Mouse (Mus musculus) liver, postnatal 0 days (tissue): ENCODE data around the gene Acads. TPM values are rescaled to one million over a fixed set of nuclear protein-coding genes. Genes with fewer than 3 reads are reported as not detected.
A peak's percentile ranks its signal among the peaks of the same experiment; 100 is the strongest.

Experiments
- ATAC-seq: fragments of 200-750 bp; cut with Nextera tagmentation; 2 replicates; pipeline ENCODE4 v1.8.0; 2017; ENCODE audit warnings: mild to moderate bottlenecking, moderate library complexity
- DNase-seq: peaks from one replicate; pipeline ENCODE4 v3.0.0-alpha.2; 2016
- H3K27ac ChIP-seq: fragments of 300-500 bp; sonication (generic); 2 replicates; pipeline ENCODE4 v1.5.1; 2014; ENCODE audit warnings: antibody characterized with exemption, moderate library complexity, mild to moderate bottlenecking, low read depth
- H3K27me3 ChIP-seq: fragments of 300-500 bp; sonication (generic); 2 replicates; pipeline ENCODE4 v1.6.1; 2014; ENCODE audit warnings: low read length, control low read depth, mixed read lengths; ENCODE audit not compliant: insufficient read depth
- H3K36me3 ChIP-seq: fragments of 300-500 bp; sonication (generic); replicated peaks from 2 replicates; pipeline ENCODE4 v1.6.1; 2014; ENCODE audit warnings: mild to moderate bottlenecking, control low read depth, low read length, moderate library complexity, mixed read lengths; ENCODE audit not compliant: insufficient read depth
- H3K4me1 ChIP-seq: fragments of 300-500 bp; sonication (generic); 2 replicates; pipeline ENCODE4 v1.6.1; 2014; ENCODE audit warnings: antibody characterized with exemption, mild to moderate bottlenecking, control low read depth; ENCODE audit not compliant: insufficient read depth
- H3K4me2 ChIP-seq: fragments of 300-500 bp; sonication (generic); 2 replicates; pipeline ENCODE4 v1.6.1; 2014; ENCODE audit warnings: low read depth, mild to moderate bottlenecking, low read length, moderate library complexity, mixed read lengths
- H3K4me3 ChIP-seq: fragments of 300-500 bp; sonication (generic); 2 replicates; pipeline ENCODE4 v1.5.1; 2014; ENCODE audit warnings: low read depth, low read length
- H3K9ac ChIP-seq: fragments of 300-500 bp; sonication (generic); replicated peaks from 2 replicates; pipeline ENCODE4 v1.6.1; 2014; ENCODE audit warnings: mild to moderate bottlenecking, moderate library complexity
- H3K9me3 ChIP-seq: fragments of 300-500 bp; sonication (generic); 2 replicates; pipeline ENCODE4 v1.6.1; 2016; ENCODE audit warnings: mild to moderate bottlenecking, control low read depth, low read length, mixed read lengths
- CTCF ChIP-seq: sonication (generic); IDR thresholded peaks from 2 replicates; pipeline ENCODE4 v1.5.1; 2016; ENCODE audit warnings: antibody characterized with exemption, low read depth
- EP300 ChIP-seq: IDR thresholded peaks from 2 replicates; pipeline ENCODE4 v1.6.1; 2016; ENCODE audit warnings: antibody characterized with exemption, low read depth, mild to moderate bottlenecking
- WGBS: fragments of 180-500 bp; shearing (Covaris S2); extraction: QIAGEN DNeasy Blood & Tissue Kit; methylation state at CpG from one replicate; pipeline ENCODE4 v1.1.7; 2014; ENCODE audit not compliant: insufficient replicate concordance; 5-methylcytosine and 5-hydroxymethylcytosine counted together
- polyA plus RNA-seq: library from polyadenylated mRNA; unstranded; fragments of >200 nt; fragmentation: Nextera tagmentation; extraction: Ambion mirVana; gene quantifications from 2 replicates; pipeline ENCODE4 v1.2.1, GENCODE M21; 2015

Acads gene
- polyA plus RNA-seq, 1 experiment from 2014 or later: 93.4 TPM

GRCm38 (mm10) chr5:115139124-115139523 is 20.0 kb upstream of the Acads start:
- Histone ChIP-seq H3K27ac (no peak overlapping the region), H3K9me3 (no peaks in the 10 kb centered on the region), H3K27me3 (no peaks in the 10 kb centered on the region), H3K9ac (no peak overlapping the region), H3K4me3 (no peak overlapping the region), H3K4me2 (no peak overlapping the region), H3K4me1 (peaks cover 2% of the 10 kb centered on the region; the same call in 1 of the 2 replicates), H3K36me3 (peaks cover 5% of the 10 kb centered on the region; the same call in 1 of the 2 replicates)
- ATAC-seq: no peak
- no peak for DNase-seq
- WGBS: 66% methylated on average over 4 of the region's 4 CpGs
- TF ChIP-seq CTCF (no peak), EP300 (no peak)

DNA sequence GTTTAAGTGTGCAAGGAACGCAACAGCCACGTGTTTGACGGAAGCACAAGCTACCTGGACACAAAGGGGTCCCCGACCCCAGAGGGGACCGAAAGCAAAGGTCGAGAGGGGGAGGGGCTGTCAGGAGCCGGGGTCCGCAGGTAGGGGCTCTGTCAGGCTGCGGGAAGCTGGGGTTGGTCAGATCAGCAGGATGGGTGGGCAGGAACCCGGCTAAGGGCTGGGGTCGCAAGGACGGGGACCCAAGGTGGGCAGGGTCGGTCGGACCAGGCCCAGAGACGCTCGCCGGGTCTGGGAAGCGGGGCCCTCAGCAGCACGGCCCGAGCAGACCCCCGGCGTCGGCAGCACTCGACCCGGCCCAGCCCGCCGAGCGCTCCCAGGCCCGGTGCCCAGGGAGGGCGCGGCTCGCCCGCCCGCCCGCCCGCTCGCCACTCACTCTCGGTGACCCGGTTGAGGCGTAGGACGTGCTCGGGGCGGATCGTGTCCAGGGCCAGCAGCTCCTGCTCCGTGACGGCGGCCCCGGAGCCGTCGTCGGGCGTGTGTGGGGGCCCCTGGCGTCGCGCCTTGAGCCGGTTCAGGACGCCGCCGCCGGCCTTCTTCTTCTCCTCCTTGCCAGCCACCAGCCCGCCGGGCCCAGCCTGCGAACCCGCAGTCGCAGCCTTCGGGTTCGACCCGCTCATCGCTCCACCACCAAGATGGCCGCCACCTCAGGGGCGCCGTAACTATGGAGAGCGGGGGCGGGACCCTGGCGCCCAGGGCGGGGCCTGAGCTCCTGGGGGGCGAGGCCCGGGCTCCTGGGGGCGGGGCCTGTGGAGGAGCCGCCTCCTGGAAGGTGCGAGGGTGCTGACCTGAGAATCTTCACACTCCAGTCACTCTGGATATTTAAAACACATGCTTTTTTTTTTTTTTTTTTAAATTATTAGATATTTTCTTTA is 15.4 kb upstream of the Acads start, which contains the start of gene Unc119b:
Gene Unc119b (minus strand): TSS at position 742 of the 932 bp plus-strand sequence.
- DNase-seq: peak; percentile 92
- H3K9me3 ChIP-seq: no peaks in the 10 kb centered on the region
- peak within 1 kb of the TSS; percentile 100 for H3K4me2 ChIP-seq
- WGBS: under 1% methylated on average over 52 of the region's 81 CpGs
- ATAC-seq: peak; percentile 99
- no peaks in the 10 kb centered on the region for H3K27me3 ChIP-seq
- TF ChIP-seq CTCF (no peak), EP300 (no peak)
- peak within 1 kb of the TSS; percentile 94 for H3K4me3 ChIP-seq
- H3K4me1 ChIP-seq: peaks cover 17% of the 10 kb centered on the region
- peak within 1 kb of the TSS; percentile 57; the same call in 1 of the 2 replicates for H3K27ac ChIP-seq
- H3K36me3 ChIP-seq: no peaks in the 10 kb centered on the region; the same call in 1 of the 2 replicates
- peak within 1 kb of the TSS; percentile 79 for H3K9ac ChIP-seq

DNA sequence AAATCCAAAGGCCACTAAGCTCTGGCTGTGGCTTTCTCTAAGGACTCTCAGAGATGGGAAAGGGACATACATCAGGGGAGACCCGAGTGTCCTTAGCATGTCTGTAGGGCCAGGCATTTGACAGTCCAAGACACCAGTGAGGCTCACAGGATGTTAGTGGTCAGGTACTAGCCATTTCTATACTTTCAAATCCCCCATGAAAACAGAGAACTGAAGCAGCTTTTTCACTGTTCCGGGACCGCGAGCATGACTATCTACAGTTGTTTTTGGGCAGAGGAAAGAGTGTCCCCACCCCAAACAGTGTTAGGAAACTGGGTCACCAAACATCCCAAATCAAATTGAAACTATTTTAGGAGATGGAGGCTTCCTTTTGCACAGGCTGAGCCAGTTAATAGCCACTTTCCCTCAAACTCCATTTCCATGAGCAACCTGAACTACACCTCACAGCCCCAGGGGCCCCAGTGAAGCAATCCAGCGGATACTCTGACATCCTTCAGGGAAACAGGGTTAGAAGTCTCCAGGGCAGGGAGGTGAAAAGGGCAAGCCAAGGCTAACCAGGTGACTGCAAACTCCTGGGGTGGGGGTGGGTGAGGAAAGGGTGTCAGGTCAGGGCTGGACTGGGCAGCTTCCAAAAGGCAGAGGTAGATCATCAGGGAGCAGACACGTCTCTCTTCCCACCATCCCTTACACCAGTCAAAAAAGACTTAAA is 14.4 kb upstream of the Acads start:
- DNase-seq (no peak), ATAC-seq (no peak)

GRCm38 (mm10) chr5:115132465-115132864 is 13.3 kb upstream of the Acads start:
- ATAC-seq (no peak), DNase-seq (no peak)
- Histone ChIP-seq H3K36me3 (peaks cover 9% of the 10 kb centered on the region; the same call in 1 of the 2 replicates), H3K4me2 (no peak overlapping the region), H3K4me1 (peaks cover 17% of the 10 kb centered on the region), H3K4me3 (no peak overlapping the region), H3K9me3 (no peaks in the 10 kb centered on the region), H3K27ac (no peak overlapping the region), H3K9ac (no peak overlapping the region), H3K27me3 (no peaks in the 10 kb centered on the region)
- 85% methylated on average over 8 of the region's 8 CpGs for WGBS
- no peak for TF ChIP-seq CTCF
- TF ChIP-seq EP300: no peak

More for the DNA sequence above, 14.4 kb upstream of the Acads start:
- 51% methylated on average over 6 of the region's 6 CpGs for WGBS
- no peak overlapping the region for H3K27ac ChIP-seq
- H3K9ac ChIP-seq: peak overlapping the region; percentile 79; the same call in 1 of the 2 replicates
- H3K4me1 ChIP-seq: peaks cover 17% of the 10 kb centered on the region
- TF ChIP-seq CTCF (no peak), EP300 (no peak)
- no peaks in the 10 kb centered on the region for H3K27me3 ChIP-seq
- no peaks in the 10 kb centered on the region for H3K9me3 ChIP-seq
- peaks cover 4% of the 10 kb centered on the region; the same call in 1 of the 2 replicates for H3K36me3 ChIP-seq
- peak overlapping the region; percentile 100 for H3K4me2 ChIP-seq
- H3K4me3 ChIP-seq: peak overlapping the region; percentile 94

GRCm38 (mm10) chr5:115129328-115129727 is 10.2 kb upstream of the Acads start:
- ATAC-seq (no peak), DNase-seq (no peak)
- peaks cover 16% of the 10 kb centered on the region for H3K4me1 ChIP-seq
- peaks cover 23% of the 10 kb centered on the region for H3K36me3 ChIP-seq
- H3K4me2 ChIP-seq: no peak overlapping the region
- TF ChIP-seq CTCF: peak; percentile 17; the same call in 1 of the 2 replicates
- no peak for TF ChIP-seq EP300
- no peak overlapping the region for H3K9ac ChIP-seq
- no peaks in the 10 kb centered on the region for H3K9me3 ChIP-seq
- no peaks in the 10 kb centered on the region for H3K27me3 ChIP-seq
- WGBS: 78% methylated on average over 6 of the region's 6 CpGs
- H3K27ac ChIP-seq: no peak overlapping the region
- no peak overlapping the region for H3K4me3 ChIP-seq

- Histone ChIP-seq H3K9ac (no peak overlapping the region), H3K4me1 (peaks cover 1% of the 10 kb centered on the region; the same call in 1 of the 2 replicates), H3K27me3 (no peaks in the 10 kb centered on the region), H3K4me2 (no peak overlapping the region), H3K4me3 (no peak overlapping the region), H3K9me3 (no peaks in the 10 kb centered on the region), H3K36me3 (peaks cover 27% of the 10 kb centered on the region), H3K27ac (no peak overlapping the region)
- ATAC-seq: no peak
- 87% methylated on average over 22 of the region's 22 CpGs for WGBS
- TF ChIP-seq EP300 (no peak), CTCF (no peak)
- DNase-seq: no peak
Measured at GRCm38 (mm10) chr5:115127421-115128179, 8.5 kb upstream of the Acads start.
